Mouse (Mus musculus): Measurements from ENCODE around the gene Mif4gd. TPM values are rescaled to one million over a fixed set of nuclear protein-coding genes. Genes with fewer than 3 reads are reported as not detected.

Gene Mif4gd
- 499 TPM for polyA plus RNA-seq (2017; shearing (Covaris generic))

GRCm38 (mm10) chr11:115612410-115613137 lies at the start of gene Mif4gd:
Mif4gd (minus strand) TSS chr11:115612969.

GRCm38 (mm10) chr11:115627705-115628464 lies 15.1 kb upstream of the Mif4gd start, which contains the start of gene Slc25a19:
Slc25a19 (minus strand) TSS chr11:115628295.

GRCm38 (mm10) chr11:115603476-115604303 lies 9.1 kb downstream of the Mif4gd start, which contains the start of the genes Mrps7 and Gga3:
Mrps7 (plus strand) TSS chr11:115603925.
Gga3 (minus strand) TSS chr11:115604051.

GRCm38 (mm10) chr11:115564064-115564809 lies 48.5 kb downstream of the Mif4gd start, which contains the start of gene Nup85:
Nup85 (plus strand) TSS chr11:115564434.

Other genes with a start within 250 kb of the Mif4gd start
- gene Hid1, start 245.2 kb downstream of the Mif4gd start, polyA plus RNA-seq (2017; shearing (Covaris generic)), result 47.3 TPM
- gene Cdr2l, start 231.1 kb downstream of the Mif4gd start, polyA plus RNA-seq (2017; shearing (Covaris generic)), result 0.34 TPM
- 82.4 TPM for gene Mrpl58, start 209.2 kb downstream of the Mif4gd start, polyA plus RNA-seq (2017; shearing (Covaris generic))
- 600 TPM for gene Atp5h, start 193.0 kb downstream of the Mif4gd start, polyA plus RNA-seq (2017; shearing (Covaris generic))
- 81.7 TPM for gene Kctd2, start 192.8 kb downstream of the Mif4gd start, polyA plus RNA-seq (2017; shearing (Covaris generic))
- gene Trim80, start 172.4 kb downstream of the Mif4gd start, polyA plus RNA-seq (2017; shearing (Covaris generic)), result 0.45 TPM
- 1.3 TPM for gene Slc16a5, start 150.5 kb downstream of the Mif4gd start, polyA plus RNA-seq (2017; shearing (Covaris generic))
- 45.1 TPM for gene Armc7, start 137.3 kb downstream of the Mif4gd start, polyA plus RNA-seq (2017; shearing (Covaris generic))
- 208 TPM for gene Nt5c, start 121.1 kb downstream of the Mif4gd start, polyA plus RNA-seq (2017; shearing (Covaris generic))
- 368 TPM for gene Jpt1, start 98.6 kb downstream of the Mif4gd start, polyA plus RNA-seq (2017; shearing (Covaris generic))
- gene Sumo2, start 76.7 kb downstream of the Mif4gd start, polyA plus RNA-seq (2017; shearing (Covaris generic)), result 690 TPM
- 58.3 TPM for gene Nup85, start 48.5 kb downstream of the Mif4gd start, polyA plus RNA-seq (2017; shearing (Covaris generic))
- gene Mrps7, start 9.0 kb downstream of the Mif4gd start, polyA plus RNA-seq (2017; shearing (Covaris generic)), result 94.3 TPM
- 33.7 TPM for gene Gga3, start 8.9 kb downstream of the Mif4gd start, polyA plus RNA-seq (2017; shearing (Covaris generic))
- gene Slc25a19, start 15.3 kb upstream of the Mif4gd start, polyA plus RNA-seq (2017; shearing (Covaris generic)), result 77.3 TPM
- gene Grb2, start 95.6 kb upstream of the Mif4gd start, polyA plus RNA-seq (2017; shearing (Covaris generic)), result 258 TPM
- 16.2 TPM for gene Tmem94, start 152.5 kb upstream of the Mif4gd start, polyA plus RNA-seq (2017; shearing (Covaris generic))
- 1.2 TPM for gene Caskin2, start 200.7 kb upstream of the Mif4gd start, polyA plus RNA-seq (2017; shearing (Covaris generic))
- gene Tsen54, start 201.8 kb upstream of the Mif4gd start, polyA plus RNA-seq (2017; shearing (Covaris generic)), result 29.4 TPM
- 29.6 TPM for gene Llgl2, start 211.1 kb upstream of the Mif4gd start, polyA plus RNA-seq (2017; shearing (Covaris generic))
- gene Myo15b, start 245.4 kb upstream of the Mif4gd start, polyA plus RNA-seq (2017; shearing (Covaris generic)), result 1.2 TPM